Mouse (Mus musculus) cortical plate, adult 2 months (tissue): ENCODE results near the gene G430095P16Rik. TPM values are rescaled to one million over a fixed set of nuclear protein-coding genes. Genes with fewer than 3 reads are reported as not detected.

ENCODE experiments used
- H3K27ac ChIP-seq: fragments of 200-500 bp; 2 replicates; pipeline ENCODE4 v1.5.1; 2012; ENCODE audit warnings: low read length, control low read depth, inconsistent platforms; ENCODE audit not compliant: insufficient read depth
- H3K4me1 ChIP-seq: fragments of 200-500 bp; 2 replicates; pipeline ENCODE4 v1.6.1; 2011; ENCODE audit warnings: low read length; ENCODE audit not compliant: control insufficient read depth, insufficient read depth
- H3K4me3 ChIP-seq: fragments of 200-500 bp; 2 replicates; pipeline ENCODE4 v1.5.1; 2011; ENCODE audit warnings: mild to moderate bottlenecking, low read length, control low read depth; ENCODE audit not compliant: insufficient read depth
- CTCF ChIP-seq: fragments of 200-500 bp; IDR thresholded peaks from 2 replicates; pipeline ENCODE4 v1.5.1; 2011; ENCODE audit warnings: mild to moderate bottlenecking, control low read depth, low read length; ENCODE audit not compliant: insufficient read depth; ENCODE audit errors: extremely low read depth
- POLR2A ChIP-seq: fragments of 200-500 bp; IDR thresholded peaks from 2 replicates; pipeline ENCODE4 v1.6.1; 2011; ENCODE audit warnings: mild to moderate bottlenecking, low read length, control low read depth; ENCODE audit not compliant: insufficient read depth; ENCODE audit errors: extremely low read depth
- polyA plus RNA-seq: library from polyadenylated mRNA; depleted of rRNA; stranded (reverse); fragments of >200 nt; gene quantifications from 2 replicates; pipeline ENCODE4 v1.2.3, GENCODE M21; 2012

G430095P16Rik gene
- polyA plus RNA-seq, 1 experiment, result 0.42 TPM

- Histone ChIP-seq H3K4me3 (no peak overlapping the region), H3K4me1 (peaks cover 32% of the 10 kb centered on the region), H3K27ac (0 out of 2 replicates have a peak overlapping the region, but pooled peaks have one; percentile 24)
- TF ChIP-seq CTCF (no peak), POLR2A (no peak)
Measured at GRCm38 (mm10) chr8:84732996-84733395, 10.2 kb downstream of the G430095P16Rik start.

- no peak for TF ChIP-seq CTCF
- TF ChIP-seq POLR2A, result no peak
- H3K27ac ChIP-seq, result 0 out of 2 replicates have a peak overlapping the region, but pooled peaks have one; percentile 4
- H3K4me3 ChIP-seq, result no peak overlapping the region
- H3K4me1 ChIP-seq, result peaks cover 37% of the 10 kb centered on the region
Measured at GRCm38 (mm10) chr8:84733959-84734358, 11.2 kb downstream of the G430095P16Rik start.

GRCm38 (mm10) chr8:84734680-84735079, 11.9 kb downstream of the G430095P16Rik start:
- Histone ChIP-seq H3K4me1 (peaks cover 34% of the 10 kb centered on the region), H3K27ac (no peak overlapping the region), H3K4me3 (no peak overlapping the region)
- TF ChIP-seq POLR2A (no peak), CTCF (no peak)

- peaks cover 32% of the 10 kb centered on the region for H3K4me1 ChIP-seq
- TF ChIP-seq POLR2A (no peak), CTCF (no peak)
- H3K4me3 ChIP-seq, result no peak overlapping the region
- 0 out of 2 replicates have a peak overlapping the region, but pooled peaks have one; percentile 31 for H3K27ac ChIP-seq
Measured at GRCm38 (mm10) chr8:84735597-84735996, 12.8 kb downstream of the G430095P16Rik start.

GRCm38 (mm10) chr8:84736521-84736920, 13.7 kb downstream of the G430095P16Rik start:
- Histone ChIP-seq H3K27ac (peak overlapping the region; percentile 8; the same call in 1 of the 2 replicates), H3K4me1 (peaks cover 25% of the 10 kb centered on the region), H3K4me3 (no peak overlapping the region)
- TF ChIP-seq CTCF, result no peak
- TF ChIP-seq POLR2A, result no peak

GRCm38 (mm10) chr8:84737608-84738007, 14.8 kb downstream of the G430095P16Rik start:
- TF ChIP-seq CTCF (peak; percentile 95), POLR2A (no peak)
- no peak overlapping the region for H3K4me3 ChIP-seq
- peaks cover 24% of the 10 kb centered on the region for H3K4me1 ChIP-seq
- no peak overlapping the region for H3K27ac ChIP-seq

GRCm38 (mm10) chr8:84738266-84738665, 15.5 kb downstream of the G430095P16Rik start:
- H3K4me3 ChIP-seq, result no peak overlapping the region
- TF ChIP-seq POLR2A, result no peak
- no peak for TF ChIP-seq CTCF
- H3K27ac ChIP-seq, result peak overlapping the region; percentile 62; the same call in 1 of the 2 replicates
- H3K4me1 ChIP-seq, result peaks cover 22% of the 10 kb centered on the region

- TF ChIP-seq CTCF (no peak), POLR2A (no peak)
- peaks cover 21% of the 10 kb centered on the region for H3K4me1 ChIP-seq
- H3K27ac ChIP-seq, result peak overlapping the region; percentile 62; the same call in 1 of the 2 replicates
- no peak overlapping the region for H3K4me3 ChIP-seq
Measured at GRCm38 (mm10) chr8:84738715-84739400, 16.1 kb downstream of the G430095P16Rik start.

- Histone ChIP-seq H3K4me3 (no peak overlapping the region), H3K4me1 (peaks cover 24% of the 10 kb centered on the region), H3K27ac (0 out of 2 replicates have a peak overlapping the region, but pooled peaks have one; percentile 19)
- TF ChIP-seq CTCF, result no peak
- TF ChIP-seq POLR2A, result no peak
Measured at GRCm38 (mm10) chr8:84739401-84739742, 16.6 kb downstream of the G430095P16Rik start.
